8 mouse cellular contexts compared by ENCODE assay signal in genomic region chr8:83875656-83876040, GRCm38 (mm10). TPM values are rescaled to one million over a fixed set of nuclear protein-coding genes. Genes with fewer than 3 reads are reported as not detected.
A peak's percentile ranks its signal among the peaks of the same experiment; 100 is the strongest.
DNase-seq lines count a peak whose midpoint lies in the region; ATAC-seq and TF ChIP-seq lines count a peak whose summit lies in the region.

No protein-coding gene starts in this region.

- peak; percentile 56 for ATAC-seq in forebrain, embryonic 14.5 days
- ATAC-seq in intestine, postnatal 0 days, result no peak
- ATAC-seq in midbrain, embryonic 13.5 days, result peak; percentile 59

- peak overlapping the region; percentile 84 for H3K9ac ChIP-seq in forebrain, embryonic 14.5 days (ENCODE audit: low read length)
- no peak overlapping the region for H3K9ac ChIP-seq in intestine, postnatal 0 days (ENCODE audit: low read depth, low read length)
- H3K9ac ChIP-seq in midbrain, embryonic 13.5 days (replicated peaks), result peak overlapping the region; percentile 86

- no peaks in the 10 kb centered on the region for H3K27me3 ChIP-seq in forebrain, embryonic 14.5 days (replicated peaks; ENCODE audit: control insufficient read depth, insufficient read depth, low read length)
- peaks cover 32% of the 10 kb centered on the region for H3K27me3 ChIP-seq in intestine, postnatal 0 days (replicated peaks; ENCODE audit: control insufficient read depth, insufficient read depth, low read length)
- H3K27me3 ChIP-seq in midbrain, embryonic 13.5 days, result peaks cover 16% of the 10 kb centered on the region

- H3K9me3 ChIP-seq in forebrain, embryonic 14.5 days (replicated peaks; ENCODE audit: control insufficient read depth, low read length), result no peaks in the 10 kb centered on the region
- H3K9me3 ChIP-seq in intestine, postnatal 0 days (ENCODE audit: control insufficient read depth), result no peaks in the 10 kb centered on the region
- H3K9me3 ChIP-seq in midbrain, embryonic 13.5 days, result 0 out of 2 replicates have a peak, but pooled peaks cover 6% of the 10 kb centered on the region

- peak overlapping the region; percentile 90 for H3K4me2 ChIP-seq in forebrain, embryonic 14.5 days (ENCODE audit: low read length)
- H3K4me2 ChIP-seq in intestine, postnatal 0 days (replicated peaks; ENCODE audit: low read depth), result peak overlapping the region; percentile 86
- H3K4me2 ChIP-seq in midbrain, embryonic 13.5 days (replicated peaks), result peak overlapping the region; percentile 91

- WGBS in forebrain, embryonic 14.5 days, result 2% methylated on average over 10 of the region's 11 CpGs
- 0% methylated on average over 9 of the region's 11 CpGs for WGBS in intestine, postnatal 0 days
- under 1% methylated on average over 8 of the region's 11 CpGs for WGBS in midbrain, embryonic 13.5 days

- H3K4me3 ChIP-seq in forebrain, embryonic 14.5 days (ENCODE audit: low read depth, low read length), result peak overlapping the region; percentile 68
- H3K4me3 ChIP-seq in intestine, postnatal 0 days (ENCODE audit: low read depth, low read length), result peak overlapping the region; percentile 61
- peak overlapping the region; percentile 71 for H3K4me3 ChIP-seq in midbrain, embryonic 13.5 days (replicated peaks)

- peaks cover 10% of the 10 kb centered on the region for H3K4me1 ChIP-seq in forebrain, embryonic 14.5 days (ENCODE audit: control insufficient read depth, insufficient read depth, low read length)
- H3K4me1 ChIP-seq in intestine, postnatal 0 days (replicated peaks; ENCODE audit: control insufficient read depth, insufficient read depth, low read length), result peaks cover 10% of the 10 kb centered on the region; the same call in 1 of the 2 replicates
- H3K4me1 ChIP-seq in midbrain, embryonic 13.5 days (replicated peaks), result peaks cover 25% of the 10 kb centered on the region

- peak overlapping the region; percentile 89; the same call in 1 of the 2 replicates for H3K27ac ChIP-seq in forebrain, embryonic 14.5 days (ENCODE audit: low read depth, low read length)
- no peak overlapping the region for H3K27ac ChIP-seq in intestine, postnatal 0 days (ENCODE audit: low read depth, low read length)
- peak overlapping the region; percentile 89 for H3K27ac ChIP-seq in midbrain, embryonic 13.5 days

- DNase-seq in embryo, embryonic 10 days (ENCODE audit: low spot score), result peak; percentile 49
- DNase-seq in embryo, embryonic 11 days, result no peak
- peak; percentile 89 for DNase-seq in brain, adult 2 months (ENCODE audit: low read depth, low spot score)
- DNase-seq in forebrain, embryonic 14.5 days (ENCODE audit: low spot score), result peak; percentile 69
- DNase-seq in urinary bladder, postnatal 4 days (ENCODE audit: low spot score in 2 of 2), result no peak
- DNase-seq in urinary bladder, adult 2 months (ENCODE audit: low spot score), result no peak

- TF ChIP-seq CTCF in intestine, postnatal 0 days (IDR thresholded peaks at IDR 0.05; ENCODE audit: low read depth), result no peak

- no peaks in the 10 kb centered on the region for H3K36me3 ChIP-seq in forebrain, embryonic 14.5 days (ENCODE audit: control insufficient read depth, insufficient read depth, low read length)
- no peaks in the 10 kb centered on the region for H3K36me3 ChIP-seq in intestine, postnatal 0 days (ENCODE audit: control insufficient read depth, insufficient read depth)
- no peaks in the 10 kb centered on the region for H3K36me3 ChIP-seq in midbrain, embryonic 13.5 days

RNA-seq across cellular contexts. Expression of gene Adgrl1, which starts 24.3 kb away (rescaled TPM):
- 44.4 and 50.9 TPM in 2 replicates for polyA plus RNA-seq in forebrain, embryonic 14.5 days (2014; fragmentation: Nextera tagmentation; extraction: Ambion mirVana)
- 4.4 and 5.6 TPM in 2 replicates for polyA plus RNA-seq in intestine, postnatal 0 days (2015; fragmentation: Nextera tagmentation; extraction: Ambion mirVana)
- 45.1 and 46.1 TPM in 2 replicates for polyA plus RNA-seq in midbrain, embryonic 13.5 days (2015; fragmentation: Nextera tagmentation; extraction: Ambion mirVana)
- polyA plus RNA-seq in urinary bladder, adult 2 months (2012; rRNA removed), result 39.4 and 48.3 TPM in 2 replicates

Comparison
In these comparisons a context has a peak if more than half of its experiments do, and no peak if none do; other contexts are left out.
1. DNase-seq: peak in embryo, embryonic 10 days (single experiment), brain, adult 2 months (single experiment) and forebrain, embryonic 14.5 days (single experiment); none in embryo, embryonic 11 days (single experiment), urinary bladder, postnatal 4 days (0 of 2) and urinary bladder, adult 2 months (single experiment).
2. Peak in every context shown above with its lines, with median percentiles within 50 percentile points of each other: H3K4me2 ChIP-seq and H3K4me3 ChIP-seq.